Mouse (Mus musculus) heart, embryonic 14.5 days (tissue): ENCODE measurements around the gene Inca1. TPM values are rescaled to one million over a fixed set of nuclear protein-coding genes. Genes with fewer than 3 reads are reported as not detected.

ENCODE experiments used
- ATAC-seq: fragments of 200-750 bp; cut with Nextera tagmentation; 2 replicates; pipeline ENCODE4 v1.8.0; 2017; ENCODE audit warnings: low read depth, moderate TSS enrichment; ENCODE audit not compliant: insufficient number of reproducible peaks, insufficient read depth, low FRiP score
- H3K27ac ChIP-seq, 2 experiments: fragments of 200-500 bp in 1 of 2; fragments of 300-500 bp in 1 of 2; sonication (generic) in 1 of 2; replicated peaks in 1 of 2; 2 replicates each; pipeline ENCODE4 v1.5.1; 2012 to 2014; ENCODE audit warnings: low read depth in 2 of 2, low read length in 2 of 2, control low read depth in 1 of 2, mild to moderate bottlenecking in 1 of 2, mixed read lengths in 1 of 2; ENCODE audit not compliant: control insufficient read depth in 1 of 2, insufficient read depth in 1 of 2
- H3K27me3 ChIP-seq: fragments of 300-500 bp; sonication (generic); 2 replicates; pipeline ENCODE4 v1.6.1; 2014; ENCODE audit warnings: mild to moderate bottlenecking, low read length, control low read depth; ENCODE audit not compliant: control insufficient read depth, insufficient read depth
- H3K36me3 ChIP-seq: fragments of 300-500 bp; sonication (generic); 2 replicates; pipeline ENCODE4 v1.6.1; 2014; ENCODE audit warnings: mild to moderate bottlenecking, control low read depth, low read length, mixed read lengths; ENCODE audit not compliant: control insufficient read depth, insufficient read depth
- H3K4me1 ChIP-seq, 2 experiments: fragments of 200-500 bp in 1 of 2; fragments of 300-500 bp in 1 of 2; sonication (generic) in 1 of 2; 2 replicates each; pipeline ENCODE4 v1.6.1; 2012 to 2014; ENCODE audit warnings: low read length in 2 of 2, control low read depth in 1 of 2, mixed read lengths in 1 of 2; ENCODE audit not compliant: control insufficient read depth in 2 of 2, insufficient read depth in 2 of 2
- H3K4me2 ChIP-seq: fragments of 300-500 bp; sonication (generic); 2 replicates; pipeline ENCODE4 v1.6.1; 2014; ENCODE audit warnings: mild to moderate bottlenecking, low read length
- H3K4me3 ChIP-seq, 2 experiments: fragments of 200-500 bp in 1 of 2; fragments of 300-500 bp in 1 of 2; sonication (generic) in 1 of 2; 2 replicates each; pipeline ENCODE4 v1.5.1; 2012 to 2014; ENCODE audit warnings: low read length in 2 of 2, mild to moderate bottlenecking in 2 of 2, control low read depth in 1 of 2, low read depth in 1 of 2, moderate library complexity in 1 of 2; ENCODE audit not compliant: control insufficient read depth in 1 of 2, insufficient read depth in 1 of 2
- H3K9ac ChIP-seq: fragments of 300-500 bp; sonication (generic); 2 replicates; pipeline ENCODE4 v1.6.1; 2014; ENCODE audit warnings: mild to moderate bottlenecking, low read length
- H3K9me3 ChIP-seq: fragments of 300-500 bp; sonication (generic); 2 replicates; pipeline ENCODE4 v1.6.1; 2016; ENCODE audit warnings: low read length, control low read depth; ENCODE audit not compliant: control insufficient read depth
- WGBS: fragments of 180-500 bp; shearing (Covaris S2); extraction: QIAGEN DNeasy Blood & Tissue Kit; methylation state at CpG from one replicate; pipeline ENCODE4 v1.1.7; 2014; 5-methylcytosine and 5-hydroxymethylcytosine counted together
- polyA plus RNA-seq: library from polyadenylated mRNA; unstranded; fragments of >200 nt; fragmentation: Nextera tagmentation; extraction: Ambion mirVana; gene quantifications from 2 replicates; pipeline ENCODE4 v1.2.1, GENCODE M21; 2014

The Inca1 gene
- polyA plus RNA-seq, 1 experiment from 2014 or later, result 2.7 TPM

DNA sequence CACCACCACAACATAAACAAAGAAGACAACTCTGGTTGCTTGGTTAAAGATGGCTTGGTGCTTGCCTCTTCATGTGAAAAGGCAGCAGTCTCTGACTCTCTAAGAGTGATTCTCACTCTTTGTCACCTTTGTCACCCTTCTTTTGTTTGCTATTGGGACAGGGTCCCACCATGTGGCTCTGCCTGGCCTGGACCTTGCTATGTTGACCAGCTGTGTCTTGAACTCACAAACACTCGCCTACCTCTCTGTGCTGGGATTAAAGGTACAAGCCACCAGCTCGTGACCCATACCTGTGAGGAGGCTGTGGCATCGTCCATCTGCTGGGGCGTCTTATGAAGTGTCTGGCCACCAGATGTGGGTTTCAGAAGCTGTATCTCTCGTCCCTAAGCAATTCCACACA lies 33.3 kb upstream of the Inca1 start:
- H3K9me3 ChIP-seq, result no peaks in the 10 kb centered on the region
- 63% methylated on average over 5 of the region's 5 CpGs for WGBS
- no peak for ATAC-seq
- peaks cover 18% of the 10 kb centered on the region for H3K36me3 ChIP-seq
- H3K9ac ChIP-seq, result no peak overlapping the region
- H3K27ac ChIP-seq, result no peak overlapping the region
- H3K4me3 ChIP-seq, result no peak overlapping the region
- H3K4me1 ChIP-seq, result peaks cover 2 to 6% of the 10 kb centered on the region in 2 experiments; a peak in 2 of 4 replicates
- H3K4me2 ChIP-seq, result no peak overlapping the region
- no peaks in the 10 kb centered on the region for H3K27me3 ChIP-seq

- Histone ChIP-seq H3K9me3 (no peaks in the 10 kb centered on the region), H3K36me3 (peaks cover 39% of the 10 kb centered on the region), H3K4me2 (no peak overlapping the region), H3K27me3 (no peaks in the 10 kb centered on the region), H3K4me3 (no peak overlapping the region), H3K9ac (no peak overlapping the region), H3K4me1 (peaks cover under 1 to 4% of the 10 kb centered on the region in 2 experiments; a peak in 1 of 4 replicates), H3K27ac (no peak overlapping the region)
- no peak for ATAC-seq
- WGBS, result 50% methylated on average over 5 of the region's 5 CpGs
Measured at GRCm38 (mm10) chr11:70731178-70731577, 31.2 kb upstream of the Inca1 start.

- H3K4me1 ChIP-seq, result no peaks in the 10 kb centered on the region
- H3K4me2 ChIP-seq, result no peak overlapping the region
- no peak overlapping the region for H3K4me3 ChIP-seq
- ATAC-seq, result no peak
- H3K9me3 ChIP-seq, result no peaks in the 10 kb centered on the region
- no peak overlapping the region for H3K27ac ChIP-seq
- 75% methylated on average over 9 of the region's 9 CpGs for WGBS
- H3K9ac ChIP-seq, result no peak overlapping the region
- H3K36me3 ChIP-seq, result peaks cover 46% of the 10 kb centered on the region
- no peaks in the 10 kb centered on the region for H3K27me3 ChIP-seq
Measured at GRCm38 (mm10) chr11:70730427-70731038, 30.6 kb upstream of the Inca1 start.

GRCm38 (mm10) chr11:70727385-70727784 lies 27.4 kb upstream of the Inca1 start:
- peaks cover 75% of the 10 kb centered on the region for H3K36me3 ChIP-seq
- WGBS, result 90% methylated on average over 5 of the region's 5 CpGs

DNA sequence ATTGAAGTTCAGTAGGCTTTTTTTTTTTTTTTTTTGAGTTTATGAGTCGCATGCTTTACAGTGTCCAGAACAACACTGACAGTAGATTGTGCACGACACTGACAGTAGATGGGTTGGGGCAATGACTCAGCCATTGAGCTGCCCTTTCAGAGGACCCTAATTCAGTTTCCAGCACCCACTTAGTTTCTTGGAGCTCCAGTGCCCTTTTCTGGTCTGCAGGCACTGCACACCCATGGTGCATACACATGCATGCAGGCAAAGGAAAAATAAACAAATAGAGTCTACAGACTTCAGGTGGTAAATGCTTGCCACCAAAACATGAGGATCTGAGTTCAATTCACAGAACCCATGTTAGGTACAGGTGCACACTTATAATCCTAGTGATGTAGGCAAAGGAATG lies 26.6 kb upstream of the Inca1 start:
- WGBS, result 77% methylated on average over 2 of the region's 2 CpGs
- ATAC-seq, result no peak
- peaks cover 83% of the 10 kb centered on the region for H3K36me3 ChIP-seq
- H3K27me3 ChIP-seq, result no peaks in the 10 kb centered on the region
- no peak overlapping the region for H3K4me2 ChIP-seq
- no peaks in the 10 kb centered on the region for H3K9me3 ChIP-seq
- no peak overlapping the region for H3K9ac ChIP-seq
- H3K4me3 ChIP-seq, result no peak overlapping the region
- no peak overlapping the region for H3K27ac ChIP-seq
- H3K4me1 ChIP-seq, result no peaks in the 10 kb centered on the region

More at GRCm38 (mm10) chr11:70727385-70727784, 27.4 kb upstream of the Inca1 start:
- H3K27me3 ChIP-seq, result no peaks in the 10 kb centered on the region
- no peaks in the 10 kb centered on the region for H3K4me1 ChIP-seq
- no peak overlapping the region for H3K4me2 ChIP-seq
- no peak overlapping the region for H3K27ac ChIP-seq
- no peaks in the 10 kb centered on the region for H3K9me3 ChIP-seq
- H3K4me3 ChIP-seq, result no peak overlapping the region
- ATAC-seq, result no peak
- no peak overlapping the region for H3K9ac ChIP-seq

GRCm38 (mm10) chr11:70724706-70725105 lies 24.8 kb upstream of the Inca1 start:
- H3K4me2 ChIP-seq, result no peak overlapping the region
- H3K27ac ChIP-seq, result no peak overlapping the region
- no peaks in the 10 kb centered on the region for H3K9me3 ChIP-seq
- H3K9ac ChIP-seq, result no peak overlapping the region
- no peak for ATAC-seq
- H3K36me3 ChIP-seq, result peaks cover 97% of the 10 kb centered on the region
- H3K4me3 ChIP-seq, result no peak overlapping the region
- H3K27me3 ChIP-seq, result no peaks in the 10 kb centered on the region
- WGBS, result 97% methylated on average over 9 of the region's 9 CpGs
- H3K4me1 ChIP-seq, result no peaks in the 10 kb centered on the region; a peak in 1 of 4 replicates

GRCm38 (mm10) chr11:70721072-70721471 lies 21.1 kb upstream of the Inca1 start:
- no peak overlapping the region for H3K9ac ChIP-seq
- no peak overlapping the region for H3K4me2 ChIP-seq
- no peaks in the 10 kb centered on the region; a peak in 1 of 4 replicates for H3K4me1 ChIP-seq
- no peaks in the 10 kb centered on the region for H3K27me3 ChIP-seq
- ATAC-seq, result no peak
- no peak overlapping the region for H3K4me3 ChIP-seq
- WGBS, result 64% methylated on average over 3 of the region's 3 CpGs
- H3K36me3 ChIP-seq, result peaks cover 98% of the 10 kb centered on the region
- H3K9me3 ChIP-seq, result no peaks in the 10 kb centered on the region
- H3K27ac ChIP-seq, result 0 out of 4 replicates have a peak overlapping the region, but pooled peaks of 1 of the 2 experiments have one; percentile 2

GRCm38 (mm10) chr11:70720567-70720966 lies 20.6 kb upstream of the Inca1 start:
- Histone ChIP-seq H3K4me2 (no peak overlapping the region), H3K36me3 (peaks cover 98% of the 10 kb centered on the region), H3K4me1 (no peaks in the 10 kb centered on the region; a peak in 1 of 4 replicates), H3K27ac (0 out of 4 replicates have a peak overlapping the region, but pooled peaks of 1 of the 2 experiments have one; percentile 2), H3K4me3 (no peak overlapping the region), H3K9me3 (no peaks in the 10 kb centered on the region), H3K9ac (no peak overlapping the region), H3K27me3 (no peaks in the 10 kb centered on the region)
- ATAC-seq, result no peak
- WGBS, result 88% methylated on average over 3 of the region's 3 CpGs
